Mouse (Mus musculus): Measurements from ENCODE around the gene Apmap. TPM values are rescaled to one million over a fixed set of nuclear protein-coding genes. Genes with fewer than 3 reads are reported as not detected.

The Apmap gene
- polyA plus RNA-seq, 1 experiment from 2014 or later, result 37.1 TPM

GRCm38 (mm10) chr2:150643726-150644415 lies 35.5 kb upstream of the Apmap start:
- Histone ChIP-seq H3K9ac (peak overlapping the region; percentile 48; the same call in 1 of the 2 replicates), H3K27ac (peak overlapping the region; percentile 96), H3K4me3 (no peak overlapping the region), H3K9me3 (replicated peaks) (no peaks in the 10 kb centered on the region), H3K4me2 (peak overlapping the region; percentile 39), H3K4me1 (peaks cover 58% of the 10 kb centered on the region), H3K27me3 (no peaks in the 10 kb centered on the region), H3K36me3 (ENCODE audit: poor library complexity, severe bottlenecking) (peaks cover 33% of the 10 kb centered on the region)
- WGBS, result 25% methylated on average over 8 of the region's 8 CpGs
- peak; percentile 98 for ATAC-seq

GRCm38 (mm10) chr2:150643166-150643565 lies 34.8 kb upstream of the Apmap start:
- H3K4me2 ChIP-seq, result peak overlapping the region; percentile 30
- no peak overlapping the region for H3K4me3 ChIP-seq
- H3K4me1 ChIP-seq, result peaks cover 58% of the 10 kb centered on the region
- H3K27me3 ChIP-seq, result no peaks in the 10 kb centered on the region
- peaks cover 33% of the 10 kb centered on the region for H3K36me3 ChIP-seq (ENCODE audit: poor library complexity, severe bottlenecking)
- no peak overlapping the region for H3K9ac ChIP-seq
- H3K9me3 ChIP-seq (replicated peaks), result no peaks in the 10 kb centered on the region
- WGBS, result 52% methylated on average over 1 of the region's 1 CpGs
- H3K27ac ChIP-seq, result peak overlapping the region; percentile 96
- ATAC-seq, result no peak

- H3K27me3 ChIP-seq, result no peaks in the 10 kb centered on the region
- peaks cover 34% of the 10 kb centered on the region for H3K4me1 ChIP-seq
- no peaks in the 10 kb centered on the region for H3K9me3 ChIP-seq (replicated peaks)
- peaks cover 70% of the 10 kb centered on the region for H3K36me3 ChIP-seq (ENCODE audit: poor library complexity, severe bottlenecking)
- H3K4me2 ChIP-seq, result no peak overlapping the region
- H3K4me3 ChIP-seq, result no peak overlapping the region
- H3K9ac ChIP-seq, result no peak overlapping the region
- 15% methylated on average over 2 of the region's 2 CpGs for WGBS
- peak; percentile 20; the same call in 1 of the 2 replicates for ATAC-seq
- H3K27ac ChIP-seq, result peak overlapping the region; percentile 60
Measured at GRCm38 (mm10) chr2:150638370-150638733, 30.0 kb upstream of the Apmap start.

- Histone ChIP-seq H3K4me2 (0 out of 2 replicates have a peak overlapping the region, but pooled peaks have one; percentile 17), H3K4me1 (peaks cover 29% of the 10 kb centered on the region), H3K27ac (peak overlapping the region; percentile 60), H3K9ac (peak overlapping the region; percentile 51), H3K9me3 (replicated peaks) (no peaks in the 10 kb centered on the region), H3K27me3 (no peaks in the 10 kb centered on the region), H3K36me3 (ENCODE audit: poor library complexity, severe bottlenecking) (peaks cover 73% of the 10 kb centered on the region), H3K4me3 (no peak overlapping the region)
- WGBS, result 33% methylated on average over 6 of the region's 6 CpGs
- peak; percentile 82 for ATAC-seq
Measured at GRCm38 (mm10) chr2:150637702-150638369, 29.5 kb upstream of the Apmap start.

DNA sequence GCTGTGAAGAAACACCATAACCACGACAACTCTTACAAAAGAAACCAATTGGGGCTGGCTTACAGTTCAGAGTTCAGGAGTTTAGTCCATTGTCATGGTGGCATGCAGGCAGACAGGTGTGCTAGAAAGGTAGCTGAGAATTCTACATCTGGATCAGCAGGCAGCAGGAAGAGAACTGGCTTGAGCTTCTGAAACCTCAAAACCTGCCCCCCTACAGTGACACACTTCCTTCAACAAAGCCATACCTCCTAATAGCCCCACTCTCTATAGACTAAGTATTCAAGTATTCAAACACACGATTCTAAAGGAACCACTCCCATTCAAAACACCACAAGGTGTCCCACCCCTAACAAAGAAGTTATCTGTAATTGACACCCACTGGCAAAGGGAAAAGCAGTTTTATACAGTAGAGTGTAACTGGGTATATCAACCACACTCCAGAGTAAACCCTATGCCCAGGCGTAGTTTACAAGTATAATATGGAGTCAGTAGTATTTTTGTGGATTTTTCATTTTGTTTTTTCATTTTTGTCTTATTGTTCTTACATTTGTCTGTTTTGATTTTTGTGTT lies 27.6 kb upstream of the Apmap start:
- H3K27ac ChIP-seq, result no peak overlapping the region
- H3K9me3 ChIP-seq (replicated peaks), result no peaks in the 10 kb centered on the region
- 77% methylated on average over 3 of the region's 3 CpGs for WGBS
- peaks cover 19% of the 10 kb centered on the region for H3K4me1 ChIP-seq
- no peaks in the 10 kb centered on the region for H3K27me3 ChIP-seq
- no peak for ATAC-seq
- peaks cover 65% of the 10 kb centered on the region for H3K36me3 ChIP-seq (ENCODE audit: poor library complexity, severe bottlenecking)
- no peak overlapping the region for H3K4me3 ChIP-seq
- no peak overlapping the region for H3K9ac ChIP-seq
- no peak overlapping the region for H3K4me2 ChIP-seq

DNA sequence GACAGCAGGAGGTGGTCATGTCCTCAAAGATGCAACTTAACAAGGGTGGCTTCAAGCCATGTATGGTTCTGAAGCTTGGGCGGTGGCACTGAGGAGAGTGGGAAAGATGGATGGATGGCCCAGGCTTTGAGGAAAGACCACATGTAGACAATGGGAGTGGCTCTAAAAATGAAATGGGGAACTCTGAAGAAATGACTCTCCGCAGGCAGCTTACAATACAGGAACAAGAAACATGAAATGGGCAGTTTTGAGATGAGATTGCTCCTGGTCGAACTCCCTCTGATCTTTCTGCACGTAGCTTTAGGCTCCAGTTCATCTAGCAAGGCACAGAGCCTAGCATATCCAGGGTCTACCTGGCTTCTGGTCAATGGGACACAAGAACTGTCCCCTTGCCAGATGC lies 20.9 kb upstream of the Apmap start:
- Histone ChIP-seq H3K27ac (no peak overlapping the region), H3K4me2 (no peak overlapping the region), H3K9me3 (replicated peaks) (no peaks in the 10 kb centered on the region), H3K4me3 (no peak overlapping the region), H3K9ac (no peak overlapping the region), H3K27me3 (no peaks in the 10 kb centered on the region), H3K36me3 (ENCODE audit: poor library complexity, severe bottlenecking) (peaks cover 74% of the 10 kb centered on the region), H3K4me1 (no peaks in the 10 kb centered on the region)
- ATAC-seq, result no peak
- 89% methylated on average over 4 of the region's 4 CpGs for WGBS

DNA sequence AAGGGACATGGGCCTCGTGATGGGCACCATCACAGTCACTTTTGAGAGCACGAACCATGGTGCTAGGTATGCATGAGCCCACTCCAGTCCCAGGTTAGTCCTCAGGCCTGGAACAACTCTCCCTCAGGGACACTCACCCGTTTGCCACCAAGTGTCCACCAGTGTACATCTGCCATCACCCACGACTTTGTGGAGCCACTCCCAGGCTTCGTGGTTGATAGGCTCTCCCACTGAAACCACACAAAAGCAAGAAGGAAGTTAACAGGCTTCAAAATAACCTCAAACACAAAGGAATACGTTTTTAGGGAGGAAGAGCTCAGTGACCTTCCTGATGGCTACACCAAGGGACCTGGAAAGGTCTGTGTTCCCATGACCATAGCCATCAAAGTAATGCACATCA lies 18.8 kb upstream of the Apmap start:
- no peak for ATAC-seq
- no peaks in the 10 kb centered on the region for H3K27me3 ChIP-seq
- no peak overlapping the region for H3K27ac ChIP-seq
- peaks cover 82% of the 10 kb centered on the region for H3K36me3 ChIP-seq (ENCODE audit: poor library complexity, severe bottlenecking)
- H3K4me1 ChIP-seq, result no peaks in the 10 kb centered on the region
- no peak overlapping the region for H3K4me2 ChIP-seq
- H3K9ac ChIP-seq, result no peak overlapping the region
- no peaks in the 10 kb centered on the region for H3K9me3 ChIP-seq (replicated peaks)
- 78% methylated on average over 6 of the region's 6 CpGs for WGBS
- no peak overlapping the region for H3K4me3 ChIP-seq

DNA sequence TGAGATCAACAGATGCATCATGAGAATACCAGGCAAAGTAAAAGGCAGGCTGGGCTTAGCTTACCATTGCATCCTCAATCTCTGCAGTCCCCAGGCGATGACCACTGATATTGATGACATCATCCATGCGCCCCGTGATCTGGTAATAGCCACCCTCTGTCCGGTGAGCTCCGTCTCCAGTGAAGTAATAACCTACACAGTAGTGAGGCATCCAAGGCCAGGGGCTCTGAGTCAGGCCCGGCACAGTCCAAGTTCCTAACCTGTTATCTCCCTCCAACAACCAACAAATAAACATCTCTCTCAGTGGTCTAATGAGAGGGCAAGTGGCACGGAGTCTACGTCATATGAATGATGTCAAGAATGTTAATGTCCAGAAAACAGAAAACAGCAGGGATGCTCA lies 16.6 kb upstream of the Apmap start:
- H3K4me3 ChIP-seq, result no peak overlapping the region
- no peaks in the 10 kb centered on the region for H3K9me3 ChIP-seq (replicated peaks)
- H3K27me3 ChIP-seq, result no peaks in the 10 kb centered on the region
- no peaks in the 10 kb centered on the region for H3K4me1 ChIP-seq
- no peak overlapping the region for H3K9ac ChIP-seq
- peaks cover 93% of the 10 kb centered on the region for H3K36me3 ChIP-seq (ENCODE audit: poor library complexity, severe bottlenecking)
- WGBS, result 94% methylated on average over 8 of the region's 8 CpGs
- H3K27ac ChIP-seq, result no peak overlapping the region
- no peak overlapping the region for H3K4me2 ChIP-seq
- no peak for ATAC-seq

- Histone ChIP-seq H3K27me3 (no peaks in the 10 kb centered on the region), H3K4me1 (no peaks in the 10 kb centered on the region), H3K4me3 (no peak overlapping the region), H3K4me2 (no peak overlapping the region), H3K36me3 (ENCODE audit: poor library complexity, severe bottlenecking) (peaks cover 93% of the 10 kb centered on the region), H3K9ac (no peak overlapping the region), H3K9me3 (replicated peaks) (no peaks in the 10 kb centered on the region), H3K27ac (no peak overlapping the region)
- WGBS, result 94% methylated on average over 3 of the region's 3 CpGs
- ATAC-seq, result no peak
Measured at GRCm38 (mm10) chr2:150623957-150624356, 15.6 kb upstream of the Apmap start.

GRCm38 (mm10) chr2:150621698-150622097 lies 13.3 kb upstream of the Apmap start:
- H3K4me1 ChIP-seq, result no peaks in the 10 kb centered on the region
- no peaks in the 10 kb centered on the region for H3K27me3 ChIP-seq
- no peak overlapping the region for H3K27ac ChIP-seq
- ATAC-seq, result no peak
- WGBS, result 82% methylated on average over 3 of the region's 3 CpGs
- no peak overlapping the region for H3K4me3 ChIP-seq
- peaks cover 91% of the 10 kb centered on the region for H3K36me3 ChIP-seq (ENCODE audit: poor library complexity, severe bottlenecking)
- H3K9ac ChIP-seq, result no peak overlapping the region
- no peak overlapping the region for H3K4me2 ChIP-seq
- H3K9me3 ChIP-seq (replicated peaks), result no peaks in the 10 kb centered on the region

GRCm38 (mm10) chr2:150610097-150610496 lies 1.7 kb upstream of the Apmap start:
- peaks cover 15% of the 10 kb centered on the region for H3K4me1 ChIP-seq
- no peak overlapping the region for H3K4me2 ChIP-seq
- H3K9me3 ChIP-seq (replicated peaks), result no peaks in the 10 kb centered on the region
- no peak for ATAC-seq
- no peaks in the 10 kb centered on the region for H3K36me3 ChIP-seq (ENCODE audit: poor library complexity, severe bottlenecking)
- H3K9ac ChIP-seq, result no peak overlapping the region
- H3K27ac ChIP-seq, result no peak overlapping the region
- WGBS, result 81% methylated on average over 3 of the region's 3 CpGs
- H3K4me3 ChIP-seq, result no peak overlapping the region
- H3K27me3 ChIP-seq, result no peaks in the 10 kb centered on the region

DNA sequence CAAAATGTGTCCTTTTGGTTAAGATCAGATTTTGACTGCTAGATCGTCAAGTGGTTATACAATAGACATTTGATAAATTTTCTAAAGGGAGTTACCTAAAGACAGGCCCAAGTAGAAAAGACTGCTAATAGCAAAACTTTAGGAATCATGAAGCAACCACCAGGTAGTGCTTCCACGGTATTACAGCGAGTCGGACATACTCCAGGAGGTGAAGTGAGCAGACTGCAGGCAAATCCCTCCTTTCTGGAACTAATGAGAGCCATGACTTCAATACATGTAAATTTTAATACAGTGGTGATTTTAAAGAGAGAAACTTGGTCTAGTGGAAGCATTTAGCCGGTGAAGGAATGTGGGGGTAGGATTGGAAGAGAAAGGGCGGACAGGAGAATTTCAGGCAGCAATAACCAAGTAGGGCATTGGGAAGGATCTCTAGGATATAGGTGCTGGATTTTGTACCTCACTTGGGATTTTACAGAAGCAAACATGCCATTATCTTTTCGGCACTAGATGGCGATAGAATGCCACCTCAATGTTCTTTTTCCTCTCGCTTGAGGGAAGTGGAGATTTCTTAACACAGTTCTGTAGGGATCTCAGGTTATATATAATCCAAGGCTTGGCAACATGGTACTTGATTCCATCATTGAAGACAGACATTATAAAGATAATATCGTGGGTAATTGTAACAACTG lies 649 bp upstream of the Apmap start:
- H3K9me3 ChIP-seq (replicated peaks), result no peaks in the 10 kb centered on the region
- H3K36me3 ChIP-seq (ENCODE audit: poor library complexity, severe bottlenecking), result no peaks in the 10 kb centered on the region
- H3K27me3 ChIP-seq, result no peaks in the 10 kb centered on the region
- WGBS, result 2% methylated on average over 10 of the region's 10 CpGs
- peak; percentile 70 for ATAC-seq
- H3K27ac ChIP-seq, result no peak overlapping the region; the same call in 1 of the 2 replicates
- peaks cover 15% of the 10 kb centered on the region for H3K4me1 ChIP-seq
- peak overlapping the region; percentile 60 for H3K9ac ChIP-seq
- H3K4me3 ChIP-seq, result peak overlapping the region; percentile 89
- H3K4me2 ChIP-seq, result peak overlapping the region; percentile 82

All from forebrain, embryonic 13.5 days (tissue).